Mouse (Mus musculus): Measurements from ENCODE around the gene Tex52. TPM values are rescaled to one million over a fixed set of nuclear protein-coding genes. Genes with fewer than 3 reads are reported as not detected.

Gene Tex52
- polyA plus RNA-seq, 1 experiment from 2014 or later: 0.76 TPM

Other genes with a start within 250 kb of the Tex52 start
- 63.4 and 71.6 TPM in 2 replicates for gene Tspan9, start 231.9 kb upstream of the Tex52 start, polyA plus RNA-seq (2016; fragmentation: Nextera tagmentation; extraction: Ambion mirVana)
- gene Tead4, start 74.6 kb upstream of the Tex52 start, polyA plus RNA-seq (2016; fragmentation: Nextera tagmentation; extraction: Ambion mirVana): 2.4 TPM in 2 replicates
- 22.0 and 22.2 TPM in 2 replicates for gene Tulp3, start 19.6 kb upstream of the Tex52 start, polyA plus RNA-seq (2016; fragmentation: Nextera tagmentation; extraction: Ambion mirVana)
- gene Rhno1, start 12.5 kb upstream of the Tex52 start, polyA plus RNA-seq (2016; fragmentation: Nextera tagmentation; extraction: Ambion mirVana): 138 and 142 TPM in 2 replicates
- gene Foxm1, start 12.5 kb upstream of the Tex52 start, polyA plus RNA-seq (2016; fragmentation: Nextera tagmentation; extraction: Ambion mirVana): 36.1 and 40.3 TPM in 2 replicates
- gene Gm44596, start within 50 bp of the Tex52 start, polyA plus RNA-seq (2016; fragmentation: Nextera tagmentation; extraction: Ambion mirVana): not detected in 2 replicates
- 4.1 and 5.6 TPM in 2 replicates for gene Nrip2, start 23.8 kb downstream of the Tex52 start, polyA plus RNA-seq (2016; fragmentation: Nextera tagmentation; extraction: Ambion mirVana)
- 33.4 and 37.7 TPM in 2 replicates for gene Itfg2, start 49.5 kb downstream of the Tex52 start, polyA plus RNA-seq (2016; fragmentation: Nextera tagmentation; extraction: Ambion mirVana)
- gene Fkbp4, start 63.2 kb downstream of the Tex52 start, polyA plus RNA-seq (2016; fragmentation: Nextera tagmentation; extraction: Ambion mirVana): 415 and 439 TPM in 2 replicates
- gene Pzp, start 151.3 kb downstream of the Tex52 start, polyA plus RNA-seq (2016; fragmentation: Nextera tagmentation; extraction: Ambion mirVana): not detected in 2 replicates
- not detected in 2 replicates for gene A2ml1, start 206.2 kb downstream of the Tex52 start, polyA plus RNA-seq (2016; fragmentation: Nextera tagmentation; extraction: Ambion mirVana)
- gene Klrb1a, start 248.1 kb downstream of the Tex52 start, polyA plus RNA-seq (2016; fragmentation: Nextera tagmentation; extraction: Ambion mirVana): not detected in 2 replicates